Mouse (Mus musculus) MEL (cell line): ENCODE measurements around the gene Chpf. TPM values are rescaled to one million over a fixed set of nuclear protein-coding genes. Genes with fewer than 3 reads are reported as not detected.

Source experiments
- DNase-seq: peaks from one replicate; pipeline ENCODE4 v3.0.0; 2011; ENCODE audit warnings: low read depth, low spot score
- H3K27ac ChIP-seq: 2 replicates; pipeline ENCODE4 v1.5.1; 2012; ENCODE audit warnings: low read depth, mild to moderate bottlenecking, control low read depth, low read length, moderate library complexity; ENCODE audit not compliant: control insufficient read depth
- H3K27me3 ChIP-seq, 2 experiments: fragments of 150-350 bp in 1 of 2; sonication (generic) in 1 of 2; 2 replicates each; pipeline ENCODE4 v1.6.1; 2012; ENCODE audit warnings: low read length in 2 of 2, mild to moderate bottlenecking in 2 of 2, improper control_type of control experiment in 1 of 2, moderate library complexity in 1 of 2; ENCODE audit not compliant: insufficient read depth in 2 of 2, control insufficient read depth in 1 of 2
- H3K36me3 ChIP-seq, 2 experiments: 2 replicates each; pipeline ENCODE4 v1.6.1; 2012 to 2014; ENCODE audit warnings: low read length in 2 of 2, improper control_type of control experiment in 1 of 2, inconsistent platforms in 1 of 2, mild to moderate bottlenecking in 1 of 2; ENCODE audit not compliant: insufficient read depth in 2 of 2, control insufficient read depth in 1 of 2
- H3K4me1 ChIP-seq, 2 experiments: fragments of 150-350 bp in 1 of 2; sonication (generic) in 1 of 2; 2 replicates each; pipeline ENCODE4 v1.6.1; 2012; ENCODE audit warnings: low read length in 2 of 2, improper control_type of control experiment in 1 of 2, mild to moderate bottlenecking in 1 of 2; ENCODE audit not compliant: insufficient read depth in 2 of 2, control insufficient read depth in 1 of 2
- H3K4me3 ChIP-seq, 2 experiments: fragments of 150-350 bp in 1 of 2; sonication (generic) in 1 of 2; 2 replicates each; pipeline ENCODE4 v1.5.1; 2012; ENCODE audit warnings: low read depth in 2 of 2, low read length in 2 of 2, mild to moderate bottlenecking in 2 of 2, moderate library complexity in 2 of 2, control low read depth in 1 of 2, improper control_type of control experiment in 1 of 2; ENCODE audit not compliant: control insufficient read depth in 1 of 2, insufficient read depth in 1 of 2
- H3K79me2 ChIP-seq: 2 replicates; pipeline ENCODE4 v1.6.1; 2012; ENCODE audit warnings: mild to moderate bottlenecking, low read length, moderate library complexity; ENCODE audit not compliant: control insufficient read depth, poor library complexity, insufficient read depth
- H3K9ac ChIP-seq: 2 replicates; pipeline ENCODE4 v1.6.1; 2012; ENCODE audit warnings: low read depth, mild to moderate bottlenecking, control low read depth, low read length, moderate library complexity; ENCODE audit not compliant: control insufficient read depth, poor library complexity, severe bottlenecking
- H3K9me3 ChIP-seq: fragments of 150-350 bp; sonication (generic); replicated peaks from 2 replicates; pipeline ENCODE4 v1.6.1; 2012; ENCODE audit warnings: mild to moderate bottlenecking, low read length, improper control_type of control experiment, moderate library complexity; ENCODE audit not compliant: insufficient read depth
- CHD2 ChIP-seq: IDR thresholded peaks from 2 replicates; pipeline ENCODE4 v1.6.1; 2011; ENCODE audit warnings: low read length, improper control_type of control experiment
- E2F4 ChIP-seq: IDR thresholded peaks from 2 replicates; pipeline ENCODE4 v1.6.1; 2011; ENCODE audit warnings: low read depth, low read length, improper control_type of control experiment, borderline replicate concordance
- EP300 ChIP-seq, 2 experiments: IDR thresholded peaks; 2 replicates each; pipeline ENCODE4 v1.6.1; 2011; ENCODE audit warnings: improper control_type of control experiment in 2 of 2, low read length in 2 of 2, low read depth in 1 of 2, mild to moderate bottlenecking in 1 of 2
- ETS1 ChIP-seq: IDR thresholded peaks from 2 replicates; pipeline ENCODE4 v1.6.1; 2012; ENCODE audit warnings: low read depth, mild to moderate bottlenecking, inconsistent platforms, low read length, improper control_type of control experiment, moderate library complexity
- HCFC1 ChIP-seq: IDR thresholded peaks from 2 replicates; pipeline ENCODE4 v1.6.1; 2012; ENCODE audit warnings: low read depth, mild to moderate bottlenecking, inconsistent platforms, low read length, improper control_type of control experiment, moderate library complexity
- KAT2A ChIP-seq: conservative IDR thresholded peaks from 2 replicates; pipeline ENCODE4 v1.6.1; 2012; ENCODE audit warnings: low read depth, low read length, improper control_type of control experiment, inconsistent platforms
- MAFK ChIP-seq: IDR thresholded peaks from 2 replicates; pipeline ENCODE4 v1.6.1; 2011; ENCODE audit warnings: low read depth, mild to moderate bottlenecking, low read length, improper control_type of control experiment, borderline replicate concordance
- MAX ChIP-seq: IDR thresholded peaks from 2 replicates; pipeline ENCODE4 v1.6.1; 2011; ENCODE audit warnings: low read length, improper control_type of control experiment
- MEF2A ChIP-seq: IDR thresholded peaks from 2 replicates; pipeline ENCODE4 v1.6.1; 2014; ENCODE audit warnings: low read depth, mild to moderate bottlenecking, inconsistent platforms, low read length, improper control_type of control experiment; ENCODE audit not compliant: poor library complexity, insufficient replicate concordance, severe bottlenecking; ENCODE audit errors: extremely low read depth
- MXI1 ChIP-seq: IDR thresholded peaks from 2 replicates; pipeline ENCODE4 v1.6.1; 2011; ENCODE audit warnings: mild to moderate bottlenecking, low read depth, low read length, improper control_type of control experiment
- MYC ChIP-seq: IDR thresholded peaks from 2 replicates; pipeline ENCODE4 v1.6.1; 2011; ENCODE audit warnings: low read depth, mild to moderate bottlenecking, low read length, improper control_type of control experiment, moderate library complexity
- NELFE ChIP-seq: IDR thresholded peaks from 2 replicates; pipeline ENCODE4 v1.6.1; 2011; ENCODE audit warnings: low read depth, low read length, improper control_type of control experiment
- POLR2A ChIP-seq, 2 experiments: IDR thresholded peaks; 2 replicates each; pipeline ENCODE4 v1.6.1; 2011 to 2012; ENCODE audit warnings: low read length in 2 of 2, mild to moderate bottlenecking in 2 of 2, control low read depth in 1 of 2, improper control_type of control experiment in 1 of 2, low read depth in 1 of 2, moderate library complexity in 1 of 2; ENCODE audit not compliant: control insufficient read depth in 1 of 2, insufficient read depth in 1 of 2, poor library complexity in 1 of 2
- RAD21 ChIP-seq: IDR thresholded peaks from 2 replicates; pipeline ENCODE4 v1.6.1; 2011; ENCODE audit warnings: mild to moderate bottlenecking, low read depth, low read length, improper control_type of control experiment
- RCOR1 ChIP-seq: IDR thresholded peaks from 2 replicates; pipeline ENCODE4 v1.6.1; 2012; ENCODE audit warnings: low read depth, mild to moderate bottlenecking, inconsistent platforms, low read length, improper control_type of control experiment
- SMC3 ChIP-seq: IDR thresholded peaks from 2 replicates; pipeline ENCODE4 v1.6.1; 2011; ENCODE audit warnings: low read depth, low read length, improper control_type of control experiment
- TBP ChIP-seq: IDR thresholded peaks from 2 replicates; pipeline ENCODE4 v1.8.0; 2011; ENCODE audit warnings: low read depth, low read length, improper control_type of control experiment
- TCF12 ChIP-seq: IDR thresholded peaks from 2 replicates; pipeline ENCODE4 v1.6.1; 2014; ENCODE audit warnings: low read depth, mild to moderate bottlenecking, inconsistent platforms, low read length, improper control_type of control experiment, moderate library complexity
- USF2 ChIP-seq, 2 experiments: IDR thresholded peaks; 2 replicates each; pipeline ENCODE4 v1.6.1; 2011 to 2012; ENCODE audit warnings: improper control_type of control experiment in 2 of 2, low read length in 2 of 2, borderline replicate concordance in 1 of 2, inconsistent platforms in 1 of 2, low read depth in 1 of 2, mild to moderate bottlenecking in 1 of 2; ENCODE audit not compliant: insufficient read depth in 1 of 2
- ZKSCAN1 ChIP-seq: IDR thresholded peaks from 2 replicates; pipeline ENCODE4 v1.6.1; 2012; ENCODE audit warnings: low read depth, mild to moderate bottlenecking, inconsistent platforms, low read length, improper control_type of control experiment, moderate library complexity
- polyA plus RNA-seq, 2 experiments: library from polyadenylated mRNA; stranded (reverse) in 1 of 2; unstranded in 1 of 2; fragments of >175 nt in 1 of 2; fragments of >200 nt in 1 of 2; gene quantifications; 2 replicates each; pipeline versions ENCODE4 v1.2.1 to v1.2.4; 2012; ENCODE audit warnings: low replicate concordance in 2 of 2, low read depth in 1 of 2; ENCODE audit not compliant: insufficient read length in 2 of 2, insufficient read depth in 1 of 2, missing spikeins in 1 of 2
- total RNA-seq: library from RNA; depleted of rRNA; stranded (reverse); fragments of 300-350 nt; gene quantifications from 2 replicates; pipeline ENCODE4 v1.2.3, GENCODE M21; 2012

Chpf gene
- total and polyA plus RNA-seq, 3 experiments = 32.3 to 49.0 TPM; not detected in 1

GRCm38 (mm10) chr1:75445141-75445701, 33.9 kb downstream of the Chpf start:
- Histone ChIP-seq H3K79me2 (no peaks in the 10 kb centered on the region; the same call in 1 of the 2 replicates), H3K27ac (peak overlapping the region; percentile 85; the same call in 1 of the 2 replicates), H3K4me1 (peaks cover 23 to 41% of the 10 kb centered on the region in 2 experiments; a peak in 3 of 4 replicates), H3K9ac (peak overlapping the region; percentile 23), H3K36me3 (peaks cover 0 to 27% of the 10 kb centered on the region in 2 experiments; a peak in 2 of 4 replicates), H3K4me3 (peak overlapping the region; percentile 15 to 57; a peak in 3 of 4 replicates), H3K27me3 (no peaks in the 10 kb centered on the region; a peak in 1 of 4 replicates), H3K9me3 (no peaks in the 10 kb centered on the region)
- DNase-seq = peak; percentile 53
- TF ChIP-seq TCF12 = peak; percentile 41; the same call in 1 of the 2 replicates
- TF ChIP-seq ZKSCAN1 = no peak
- no peak for TF ChIP-seq MEF2A
- TF ChIP-seq ETS1 = peak; percentile 40
- TF ChIP-seq NELFE = no peak

- TF ChIP-seq RAD21 (no peak), MEF2A (no peak), EP300 (IDR thresholded peaks at IDR 0.05; ENCODE audit: low read depth in 1 of 2, low read length in 2 of 2) (no peak), POLR2A (IDR thresholded peaks at IDR 0.05; ENCODE audit: control insufficient read depth in 1 of 2, insufficient read depth in 1 of 2, low read depth in 1 of 2, low read length in 2 of 2, poor library complexity in 1 of 2) (no peak), TCF12 (no peak), MXI1 (no peak), TBP (no peak), USF2 (IDR thresholded peaks at IDR 0.05; ENCODE audit: borderline replicate concordance in 1 of 2, insufficient read depth in 1 of 2, low read depth in 1 of 2, low read length in 2 of 2) (no peak), KAT2A (no peak), MYC (no peak), E2F4 (no peak), MAX (no peak), NELFE (no peak), HCFC1 (no peak), MAFK (no peak), RCOR1 (no peak), SMC3 (no peak), CHD2 (no peak)
- no peak overlapping the region for H3K4me3 ChIP-seq
- no peak overlapping the region for H3K9ac ChIP-seq
- no peak overlapping the region for H3K27ac ChIP-seq
- H3K4me1 ChIP-seq = peaks cover 13 to 31% of the 10 kb centered on the region in 2 experiments; a peak in 3 of 4 replicates
- H3K79me2 ChIP-seq = no peaks in the 10 kb centered on the region; the same call in 1 of the 2 replicates
- no peaks in the 10 kb centered on the region for H3K27me3 ChIP-seq
- no peaks in the 10 kb centered on the region for H3K9me3 ChIP-seq
- DNase-seq = no peak
- H3K36me3 ChIP-seq = peaks cover 0 to 19% of the 10 kb centered on the region in 2 experiments; a peak in 2 of 4 replicates
Measured at GRCm38 (mm10) chr1:75444208-75444607, 34.9 kb downstream of the Chpf start.
